Mouse (Mus musculus) C2C12 (cell line): ENCODE measurements around the gene Fam222b.

ENCODE experiments used
- CTCF ChIP-seq: IDR thresholded peaks from one replicate; pipeline ENCODE4 v1.5.1; 2011; ENCODE audit not compliant: control insufficient read depth, insufficient read depth, insufficient read length
- FOSL1 ChIP-seq: IDR thresholded peaks from one replicate; pipeline ENCODE4 v1.8.0; 2011; ENCODE audit warnings: mild to moderate bottlenecking, low read length; ENCODE audit not compliant: poor library complexity, insufficient read depth, severe bottlenecking
- MAX ChIP-seq: IDR thresholded peaks from one replicate; pipeline ENCODE4 v1.6.1; 2011; ENCODE audit warnings: mild to moderate bottlenecking, control low read depth
- MYOG ChIP-seq: IDR thresholded peaks from one replicate; pipeline ENCODE4 v1.6.1; 2011; ENCODE audit not compliant: control insufficient read depth, insufficient read length; ENCODE audit errors: extremely low read depth
- USF1 ChIP-seq: IDR thresholded peaks from one replicate; pipeline ENCODE4 v1.6.1; 2011; ENCODE audit warnings: low read depth, mild to moderate bottlenecking, control low read depth, moderate library complexity

DNA sequence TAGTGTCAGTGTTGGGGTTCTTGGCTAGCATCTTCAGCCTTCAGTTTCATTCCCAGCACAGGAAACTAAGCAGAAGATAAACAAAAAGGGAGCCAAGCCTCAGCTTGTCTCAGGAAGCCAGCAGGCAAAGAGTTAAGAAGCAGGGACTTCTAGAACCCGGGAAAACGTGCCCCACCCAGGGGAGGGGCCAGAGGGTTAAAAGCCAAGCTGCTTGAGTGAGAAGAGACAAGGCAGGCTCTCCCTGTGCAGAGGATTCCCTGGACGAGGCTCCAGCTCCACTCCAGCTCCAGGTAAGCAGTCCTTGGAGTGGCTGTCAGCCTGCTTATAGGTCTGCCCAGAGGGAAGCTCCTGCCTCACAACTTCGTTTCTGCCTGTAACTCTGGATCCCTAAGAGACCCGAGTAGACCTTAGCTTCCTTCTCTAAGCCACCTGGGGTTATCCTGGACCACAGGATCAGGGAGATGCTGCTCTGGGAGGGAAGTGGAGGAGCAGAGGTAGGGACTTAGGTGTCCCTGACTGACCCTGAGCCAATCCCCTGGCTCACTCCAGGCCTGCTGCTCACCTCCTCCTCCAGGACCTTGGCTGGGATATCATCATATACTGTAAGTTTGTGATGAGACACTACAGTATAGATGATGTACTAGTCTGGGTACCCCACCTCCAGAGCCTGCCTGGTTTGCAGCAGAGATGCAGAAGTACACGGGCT lies 21.9 kb upstream of the Fam222b start:
- TF ChIP-seq USF1 = no peak
- no peak for TF ChIP-seq CTCF
- TF ChIP-seq MYOG = no peak
- TF ChIP-seq MAX = no peak
- no peak for TF ChIP-seq FOSL1
